Mouse (Mus musculus) right cerebral cortex, postnatal 25 days (tissue): ENCODE measurements around the gene Gm3127.
A peak's percentile ranks its signal among the peaks of the same experiment; 100 is the strongest.
"Not testable (repeated sequence)": the region's sequence is repeated elsewhere in the genome, so short reads cannot be mapped to it uniquely, and the experiment has no call there.

Experiments used
- DNase-seq: peaks from one replicate; pipeline ENCODE4 v3.0.0; 2022

Gene Gm3127

GRCm38 (mm10) chr14:4164730-4165129 is at the start of gene Gm3127:
Gene Gm3127, plus strand, starts transcription at chr14:4165030.
- not testable (repeated sequence) for DNase-seq

- DNase-seq, result not testable (repeated sequence)
These were observed 23.2 kb upstream of the Gm3127 start for GRCm38 (mm10) chr14:4141646-4142045.

- peak; percentile 3 for DNase-seq
These were observed 17.2 kb downstream of the Gm3127 start for GRCm38 (mm10) chr14:4182030-4182429.

- peak; percentile 4 for DNase-seq
These were observed 17.8 kb downstream of the Gm3127 start, which contains the start of gene Gm2974 for GRCm38 (mm10) chr14:4182491-4183210. Gene Gm2974, plus strand, starts transcription at chr14:4182576.

- DNase-seq, result not testable (repeated sequence)
These were observed 18.5 kb downstream of the Gm3127 start for GRCm38 (mm10) chr14:4183375-4183774.
